Mouse (Mus musculus) T-helper 1 cell (primary cell): ENCODE measurements around the gene B230217C12Rik.

ENCODE experiments used
- in situ Hi-C: fragments of 300-600 bp; cut with MboI, MseI; formaldehyde crosslinking; loops from one replicate; pipeline ENCODE4 v1.15.1; 2025; ENCODE audit warnings: high pct_unique_total_duplicates

The B230217C12Rik gene

DNA sequence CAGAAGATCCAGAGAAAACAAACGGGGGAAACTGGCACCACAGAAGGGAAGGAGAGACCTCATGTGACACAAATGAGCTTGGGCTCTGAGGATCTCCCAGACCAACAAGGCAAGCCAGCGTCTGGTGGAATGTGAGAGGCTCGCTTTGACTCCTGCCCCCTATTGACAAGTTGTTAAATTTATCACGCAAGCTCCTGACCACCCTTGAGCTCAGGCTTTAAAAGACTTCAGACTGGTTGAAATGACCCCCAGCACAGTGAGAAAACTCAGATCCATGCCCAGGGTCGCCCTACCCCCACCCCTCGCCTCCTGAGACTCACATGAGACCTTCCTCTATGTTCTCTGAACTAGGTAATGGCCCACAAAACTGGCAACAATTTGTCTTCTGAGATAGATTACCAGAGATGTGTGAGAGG, at the start of gene B230217C12Rik:
Gene B230217C12Rik (plus strand): TSS at position 242 of the 416 bp plus-strand sequence.
- in situ Hi-C loops, result no loop called here

DNA sequence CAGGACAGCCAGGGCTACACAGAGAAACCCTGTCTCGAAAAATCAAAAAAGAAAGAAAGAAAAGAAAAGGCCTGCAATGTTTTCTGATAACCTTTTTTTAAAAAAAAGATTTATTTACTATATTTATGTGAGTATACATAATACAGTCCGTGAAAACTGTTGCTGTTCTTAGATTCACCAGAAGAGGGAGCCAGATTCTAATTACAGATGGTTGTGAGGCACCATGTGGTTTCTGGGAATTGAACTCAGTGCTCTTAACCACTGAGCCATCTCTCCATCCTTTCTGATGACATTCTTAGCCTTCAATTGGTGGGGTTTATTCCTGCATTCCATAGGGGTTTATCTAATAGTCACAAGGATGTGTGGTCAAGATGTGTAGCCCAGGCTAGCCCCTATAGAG, 47.4 kb upstream of the B230217C12Rik start:
- in situ Hi-C loops, result no loop called here

- in situ Hi-C loops, result no loop called here
These were observed 43.7 kb upstream of the B230217C12Rik start for GRCm38 (mm10) chr11:97796910-97797309.

DNA sequence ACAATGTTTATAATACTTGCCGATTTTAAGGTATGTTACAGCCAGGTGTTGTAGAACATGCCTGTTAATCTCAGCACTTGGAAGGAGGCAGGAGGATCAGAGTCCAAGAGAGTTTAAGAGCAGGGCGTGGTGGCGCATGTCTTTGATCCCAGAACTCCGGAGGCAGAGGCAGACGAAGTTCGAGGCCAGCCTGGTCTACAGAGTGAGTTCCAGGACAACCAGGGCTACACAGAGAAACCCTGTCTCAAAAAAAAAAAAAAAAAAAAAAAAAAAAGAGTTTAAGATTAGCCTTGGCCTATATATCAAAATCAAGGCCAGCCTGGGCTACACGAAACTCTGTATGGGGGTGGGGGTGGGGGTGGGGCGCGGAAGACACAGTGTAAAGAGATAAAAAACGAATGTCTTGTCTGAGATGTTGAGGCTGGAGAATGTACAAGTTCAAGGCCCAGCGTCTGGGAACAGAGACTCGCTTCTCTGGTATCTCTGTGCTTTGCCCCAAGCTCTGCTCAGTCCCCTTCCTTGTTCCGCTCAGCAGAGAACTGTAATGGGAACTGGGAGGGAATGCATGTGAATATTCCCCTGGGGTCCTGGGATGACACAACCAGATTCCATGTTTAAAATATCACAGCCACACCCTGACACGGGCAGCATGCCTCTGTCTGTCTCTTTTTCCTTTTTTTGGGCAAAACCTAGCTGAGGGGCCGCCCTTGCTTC, 43.1 kb upstream of the B230217C12Rik start:
- in situ Hi-C loops, result no loop called here

- in situ Hi-C loops, result no loop called here
These were observed 42.5 kb upstream of the B230217C12Rik start for GRCm38 (mm10) chr11:97798083-97798435.

- in situ Hi-C loops, result no loop called here
These were observed 41.8 kb upstream of the B230217C12Rik start, which contains the start of gene Lasp1 for GRCm38 (mm10) chr11:97798782-97799145. Gene Lasp1, plus strand, starts transcription at chr11:97799000.

- in situ Hi-C loops, result no loop called here
These were observed 41.2 kb upstream of the B230217C12Rik start for GRCm38 (mm10) chr11:97799146-97799993.

- in situ Hi-C loops, result no loop called here
These were observed 40.4 kb upstream of the B230217C12Rik start for GRCm38 (mm10) chr11:97799994-97800690.

DNA sequence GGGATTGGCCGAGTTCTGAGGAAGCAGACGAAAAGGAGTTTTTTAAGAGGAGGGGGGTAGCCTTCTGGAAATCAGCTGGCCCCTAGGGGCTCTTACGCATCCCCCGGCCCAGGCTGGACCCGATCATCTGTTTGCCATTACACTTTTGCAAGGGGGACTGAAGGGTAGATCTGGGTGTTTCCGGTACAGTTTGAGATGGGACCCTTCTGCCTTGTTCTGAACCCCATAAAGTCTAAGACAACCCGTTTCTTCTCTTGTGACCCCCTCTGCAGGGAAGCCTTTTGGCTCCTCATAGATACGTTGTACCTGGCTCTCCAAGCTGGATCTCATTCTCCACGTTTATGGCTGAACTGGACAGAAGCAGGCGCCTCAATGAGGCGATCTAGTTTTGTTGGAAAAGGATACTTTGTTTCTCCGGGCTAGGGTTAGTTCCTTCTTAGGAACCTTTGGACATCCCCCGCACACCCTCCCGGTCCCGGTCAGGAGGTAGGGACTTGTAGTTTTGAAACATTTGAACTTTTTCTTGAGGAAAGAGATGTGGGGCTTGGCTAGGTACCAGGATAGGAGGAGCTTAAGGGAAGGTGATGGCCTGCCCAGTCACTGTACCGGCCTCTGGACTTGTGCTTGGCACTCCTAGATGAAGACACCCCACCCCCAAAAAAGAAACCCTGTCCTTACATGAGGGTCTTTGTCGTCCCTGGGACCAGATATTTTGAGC, 39.7 kb upstream of the B230217C12Rik start:
- in situ Hi-C loops, result no loop called here

GRCm38 (mm10) chr11:97801409-97802193, 39.0 kb upstream of the B230217C12Rik start:
- in situ Hi-C loops, result no loop called here

- in situ Hi-C loops, result no loop called here
These were observed 38.4 kb upstream of the B230217C12Rik start for GRCm38 (mm10) chr11:97802194-97802470.

DNA sequence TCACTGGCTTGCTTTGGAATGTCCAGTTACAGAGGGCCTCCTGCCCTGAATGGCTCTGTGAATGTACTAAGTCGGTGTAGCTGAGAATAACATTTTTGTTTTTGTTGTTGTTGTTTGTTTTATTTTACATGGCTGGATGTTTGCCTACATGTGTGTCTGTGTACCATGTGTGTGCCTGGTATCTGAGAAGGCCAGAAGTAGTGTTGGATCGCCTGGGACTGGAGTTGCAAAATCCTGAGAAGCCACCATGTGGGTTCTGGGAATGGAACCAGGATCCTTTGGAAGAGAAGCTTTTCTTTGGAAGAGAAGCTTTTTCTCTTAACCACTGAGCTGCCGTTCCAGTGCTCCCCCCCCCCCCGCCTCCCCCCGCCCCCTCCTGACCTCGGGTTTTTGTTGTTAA, 38.1 kb upstream of the B230217C12Rik start:
- in situ Hi-C loops, result no loop called here

- in situ Hi-C loops, result no loop called here
These were observed 36.7 kb upstream of the B230217C12Rik start for GRCm38 (mm10) chr11:97803847-97804246.

DNA sequence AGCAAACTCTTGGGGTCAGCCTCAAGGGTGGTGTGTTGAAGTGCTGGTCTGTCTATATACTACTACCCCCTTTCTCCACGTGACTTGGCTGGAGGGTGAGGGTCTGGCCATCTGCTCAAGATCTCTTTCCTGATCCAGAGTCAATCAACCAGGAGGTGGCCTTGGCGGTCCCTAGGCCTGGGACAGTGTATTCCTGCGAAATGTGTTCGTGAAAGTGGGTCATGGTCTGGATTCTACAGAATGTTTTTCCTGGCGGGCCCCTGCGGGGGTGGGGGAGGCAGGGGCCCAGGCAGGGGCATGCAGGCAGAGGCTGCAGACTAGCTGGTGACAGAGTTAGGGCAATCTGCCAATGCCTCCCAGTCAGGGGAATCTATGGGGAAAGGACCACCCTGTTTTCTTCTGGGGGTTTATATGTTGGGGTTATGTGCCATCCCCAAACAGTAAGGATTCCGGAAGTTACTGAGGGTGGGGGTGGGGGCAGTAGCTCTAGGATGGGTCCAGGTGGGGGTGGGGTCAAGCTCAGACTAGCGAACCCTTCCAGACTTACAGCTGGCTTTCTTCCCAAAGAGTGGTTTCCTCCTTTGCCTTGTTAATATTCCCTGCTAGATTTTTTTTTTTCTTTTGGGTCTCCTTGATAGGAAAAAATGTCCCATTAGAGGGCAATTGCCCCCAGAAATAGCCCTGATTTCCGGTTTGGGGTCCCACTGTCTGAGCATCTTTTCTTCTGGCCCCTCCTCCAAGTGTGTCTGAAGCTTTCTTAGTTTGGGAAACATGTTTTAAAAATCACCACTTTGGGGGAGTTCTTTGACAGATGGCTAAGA, 35.5 kb upstream of the B230217C12Rik start:
- in situ Hi-C loops, result no loop called here

DNA sequence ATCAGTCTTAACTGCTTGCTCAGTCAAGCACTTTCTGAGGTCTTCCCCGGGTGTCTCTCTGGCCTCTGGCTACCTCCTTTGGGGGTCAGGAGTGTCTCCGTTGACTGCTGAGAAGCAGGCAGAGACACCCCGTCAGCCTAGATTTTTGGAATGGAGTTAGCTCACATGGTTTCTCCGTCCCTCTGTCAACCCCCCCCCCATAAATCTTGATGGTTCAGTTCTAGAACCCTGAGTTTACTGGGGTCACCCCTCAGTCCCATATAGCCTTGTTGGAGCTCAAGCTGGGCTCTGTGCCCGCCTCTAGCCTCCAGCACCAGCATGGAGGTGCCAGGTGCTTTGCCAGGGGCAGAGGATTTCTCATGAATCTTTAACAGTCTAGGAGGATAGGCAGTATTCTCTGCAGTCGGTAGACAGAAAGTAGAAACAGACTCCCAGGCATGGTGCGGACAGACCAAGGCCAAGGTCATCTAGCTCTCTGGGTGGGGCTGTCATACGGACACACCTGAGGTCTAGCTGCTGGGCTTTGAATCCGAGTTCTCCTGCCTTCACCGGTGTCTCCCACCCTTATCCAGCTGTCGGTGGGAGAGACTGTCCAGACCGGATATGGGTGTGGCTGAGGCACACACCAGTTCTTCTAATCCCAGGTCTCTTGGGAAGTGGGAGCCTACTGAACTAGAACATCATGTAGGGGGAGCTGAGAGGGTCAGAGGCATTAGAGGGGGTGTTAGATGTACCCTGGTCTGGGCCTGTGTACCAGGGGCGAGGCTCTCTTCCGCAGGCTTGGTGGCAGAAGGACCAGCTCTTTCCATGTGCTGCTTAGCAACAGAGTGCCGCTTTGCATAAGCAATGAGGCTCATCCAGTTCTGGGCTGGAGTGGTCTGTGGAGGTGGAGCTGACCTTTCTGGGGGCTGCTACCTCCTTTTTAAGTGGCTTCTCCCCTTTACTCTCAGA, 34.6 kb upstream of the B230217C12Rik start:
- in situ Hi-C loops, result no loop called here

DNA sequence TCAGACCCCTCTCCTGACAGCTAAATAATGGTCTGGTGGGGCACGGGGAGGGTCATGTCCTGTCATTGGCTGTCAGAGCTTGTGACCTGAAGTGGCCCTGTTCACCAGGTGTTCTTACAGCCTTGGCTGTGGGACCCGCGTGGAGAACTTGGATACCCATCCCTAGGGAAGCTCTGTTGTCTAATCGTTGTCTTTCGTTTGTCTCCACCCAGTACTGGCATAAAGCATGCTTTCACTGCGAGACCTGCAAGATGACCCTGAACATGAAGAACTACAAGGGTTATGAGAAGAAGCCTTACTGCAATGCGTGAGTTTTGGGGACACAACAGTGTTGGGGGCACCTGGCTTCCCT, 34.0 kb upstream of the B230217C12Rik start:
- in situ Hi-C loops, result no loop called here

- in situ Hi-C loops, result no loop called here
These were observed 33.0 kb upstream of the B230217C12Rik start for GRCm38 (mm10) chr11:97807626-97808025.

- in situ Hi-C loops, result no loop called here
These were observed 32.5 kb upstream of the B230217C12Rik start for GRCm38 (mm10) chr11:97808093-97808492.

DNA sequence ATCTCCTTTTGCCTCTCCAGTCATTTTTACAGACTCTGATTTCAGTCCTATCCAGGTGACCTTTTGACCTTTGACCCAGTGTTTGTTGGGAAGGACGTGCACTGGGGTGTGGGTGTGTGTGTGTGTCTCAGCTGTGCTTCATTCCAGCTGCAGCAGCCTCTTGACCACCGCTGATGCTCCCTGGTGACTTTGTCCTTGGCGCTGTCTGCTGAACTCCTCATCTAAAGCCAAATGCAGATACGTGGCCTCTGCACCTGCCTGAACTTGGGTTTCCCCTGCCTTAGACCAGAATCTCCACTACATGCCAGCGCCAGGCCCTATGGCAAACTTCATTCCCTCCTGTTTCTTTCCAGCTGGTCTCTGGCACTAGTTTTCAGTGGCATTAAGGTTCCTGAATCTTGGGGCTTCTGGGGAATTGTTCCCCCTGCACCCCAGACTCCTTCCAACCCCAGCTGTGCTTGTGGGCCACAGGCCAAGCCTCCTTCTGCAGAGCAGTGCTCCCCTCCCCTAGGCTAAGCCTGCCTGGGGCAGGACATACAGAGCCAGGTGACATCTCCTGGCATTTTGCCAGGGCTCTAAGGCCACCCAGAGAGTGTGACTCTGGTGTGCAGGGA, 31.9 kb upstream of the B230217C12Rik start:
- in situ Hi-C loops, result no loop called here
